Mouse (Mus musculus) limb, embryonic 14.5 days (tissue): ENCODE data around the gene Bpifc. TPM values are rescaled to one million over a fixed set of nuclear protein-coding genes. Genes with fewer than 3 reads are reported as not detected.
"Not testable (repeated sequence)": the region's sequence is repeated elsewhere in the genome, so short reads cannot be mapped to it uniquely, and the experiment has no call there.

Experiments used
- ATAC-seq: fragments of 200-750 bp; cut with Nextera tagmentation; 2 replicates; pipeline ENCODE4 v1.8.0; 2017; ENCODE audit warnings: low read depth, moderate number of reproducible peaks, moderate TSS enrichment; ENCODE audit not compliant: low FRiP score
- DNase-seq: peaks from one replicate; pipeline ENCODE4 v3.0.0-alpha.2; 2015; ENCODE audit warnings: low spot score
- H3K27ac ChIP-seq: fragments of 300-500 bp; sonication (generic); replicated peaks from 2 replicates; pipeline ENCODE4 v1.5.1; 2014; ENCODE audit warnings: low read depth, mild to moderate bottlenecking, low read length, moderate library complexity, mixed read lengths
- H3K27me3 ChIP-seq: fragments of 300-500 bp; sonication (generic); 2 replicates; pipeline ENCODE4 v1.6.1; 2014; ENCODE audit warnings: low read length, mixed read lengths; ENCODE audit not compliant: control insufficient read depth, insufficient read depth
- H3K36me3 ChIP-seq: fragments of 300-500 bp; sonication (generic); 2 replicates; pipeline ENCODE4 v1.6.1; 2014; ENCODE audit warnings: mild to moderate bottlenecking, low read length, moderate library complexity, mixed read lengths; ENCODE audit not compliant: control insufficient read depth, insufficient read depth
- H3K4me1 ChIP-seq: fragments of 300-500 bp; sonication (generic); 2 replicates; pipeline ENCODE4 v1.6.1; 2014; ENCODE audit warnings: antibody characterized with exemption, low read length, mixed read lengths; ENCODE audit not compliant: control insufficient read depth, insufficient read depth
- H3K4me2 ChIP-seq: fragments of 300-500 bp; sonication (generic); replicated peaks from 2 replicates; pipeline ENCODE4 v1.6.1; 2014; ENCODE audit warnings: low read depth, mild to moderate bottlenecking, low read length, moderate library complexity; ENCODE audit not compliant: severe bottlenecking
- H3K4me3 ChIP-seq: fragments of 300-500 bp; sonication (generic); replicated peaks from 2 replicates; pipeline ENCODE4 v1.5.1; 2014; ENCODE audit warnings: low read length
- H3K9ac ChIP-seq: fragments of 300-500 bp; sonication (generic); 2 replicates; pipeline ENCODE4 v1.6.1; 2014; ENCODE audit warnings: mild to moderate bottlenecking, low read depth, low read length, moderate library complexity; ENCODE audit not compliant: severe bottlenecking
- H3K9me3 ChIP-seq: fragments of 300-500 bp; sonication (generic); 2 replicates; pipeline ENCODE4 v1.6.1; 2016; ENCODE audit warnings: low read length; ENCODE audit not compliant: control insufficient read depth
- POLR2A ChIP-seq: fragments of 200-500 bp; IDR thresholded peaks from 2 replicates; pipeline ENCODE4 v1.8.0; 2012; ENCODE audit warnings: inconsistent platforms, mild to moderate bottlenecking, moderate library complexity, borderline replicate concordance; ENCODE audit not compliant: insufficient read depth, insufficient read length; ENCODE audit errors: extremely low read depth
- WGBS: fragments of 180-500 bp; shearing (Covaris S2); extraction: QIAGEN DNeasy Blood & Tissue Kit; methylation state at CpG from one replicate; pipeline ENCODE4 v1.1.7; 2014; 5-methylcytosine and 5-hydroxymethylcytosine counted together
- polyA plus RNA-seq, 2 experiments: library from polyadenylated mRNA; depleted of rRNA in 1 of 2; stranded (reverse) in 1 of 2; unstranded in 1 of 2; fragments of >200 nt; fragmentation: Nextera tagmentation in 1 of 2; extraction: Ambion mirVana in 1 of 2; gene quantifications; 2 replicates each; pipeline versions ENCODE4 v1.2.1 to v1.2.3; 2012 to 2014

Bpifc gene
- polyA plus RNA-seq, 2 experiments = 4.0 to 9.4 TPM

DNA sequence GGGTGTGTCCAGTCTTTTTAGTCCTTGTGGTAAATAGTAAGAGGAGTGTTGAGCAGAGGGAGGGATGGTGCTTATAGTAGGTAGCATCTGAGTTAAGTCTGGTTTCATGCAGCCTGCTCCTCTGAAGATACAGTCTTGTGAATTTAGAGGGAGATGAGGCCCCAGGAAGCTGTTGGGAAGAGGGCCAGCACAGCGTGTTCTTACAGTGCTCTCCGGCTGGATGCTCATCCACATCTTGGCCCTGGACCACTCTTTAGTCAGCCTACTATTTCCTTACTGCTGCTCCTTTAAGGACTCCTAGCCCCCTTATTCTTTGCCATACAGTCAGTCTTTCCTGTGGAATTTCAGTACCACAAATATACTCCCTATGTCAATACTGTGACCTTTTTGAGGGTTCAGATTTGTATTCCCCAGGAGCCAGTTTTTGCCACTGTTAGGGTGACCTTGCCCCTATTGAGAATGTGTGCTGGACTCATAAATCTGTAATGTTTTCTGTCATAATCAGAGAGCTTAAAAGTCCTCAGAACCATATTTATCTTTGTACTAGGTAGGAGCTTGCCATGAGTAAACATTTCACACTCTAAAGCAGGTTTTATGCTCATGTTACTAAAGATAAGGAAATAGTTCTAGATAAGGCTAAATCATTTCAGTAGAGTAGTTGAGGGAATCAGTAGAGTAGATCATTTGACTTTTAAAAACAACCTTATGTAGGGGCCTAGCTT is 22.5 kb upstream of the Bpifc start:
- H3K9ac ChIP-seq = no peak overlapping the region
- peaks cover 23% of the 10 kb centered on the region for H3K36me3 ChIP-seq
- ATAC-seq = no peak
- H3K9me3 ChIP-seq = no peaks in the 10 kb centered on the region
- peaks cover 11% of the 10 kb centered on the region for H3K4me1 ChIP-seq
- H3K4me2 ChIP-seq = no peak overlapping the region
- WGBS = 78% methylated on average over 2 of the region's 2 CpGs
- no peak for TF ChIP-seq POLR2A
- H3K4me3 ChIP-seq = no peak overlapping the region
- H3K27ac ChIP-seq = no peak overlapping the region
- DNase-seq = no peak
- H3K27me3 ChIP-seq = no peaks in the 10 kb centered on the region

DNA sequence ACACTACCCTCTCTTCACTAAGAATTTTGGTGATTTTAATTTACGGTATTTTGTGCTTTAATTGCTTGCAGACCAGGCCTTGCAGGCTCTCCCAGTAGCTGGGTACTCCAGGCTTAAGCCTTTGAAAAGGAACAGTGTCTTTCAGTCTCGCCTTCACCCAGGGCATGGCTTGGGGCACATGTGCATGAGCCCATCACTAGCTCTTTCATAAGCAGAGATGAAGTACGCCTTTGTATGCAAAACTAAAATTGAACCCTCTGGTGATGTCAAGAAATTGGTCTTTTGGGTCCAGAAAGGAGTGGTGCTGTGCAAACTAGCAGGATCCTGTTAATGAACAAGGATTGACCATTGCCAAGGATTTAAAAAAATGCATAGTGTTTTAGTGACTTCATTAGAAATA is 20.8 kb upstream of the Bpifc start:
- peaks cover 22% of the 10 kb centered on the region for H3K36me3 ChIP-seq
- 43% methylated on average over 3 of the region's 3 CpGs for WGBS
- DNase-seq (peak; percentile 24), ATAC-seq (peak; percentile 86)
- no peak overlapping the region for H3K4me3 ChIP-seq
- TF ChIP-seq POLR2A = no peak
- H3K4me1 ChIP-seq = peaks cover 11% of the 10 kb centered on the region
- H3K9me3 ChIP-seq = no peaks in the 10 kb centered on the region
- no peak overlapping the region for H3K4me2 ChIP-seq
- H3K27me3 ChIP-seq = no peaks in the 10 kb centered on the region
- no peak overlapping the region for H3K9ac ChIP-seq
- H3K27ac ChIP-seq = peak overlapping the region; percentile 72

DNA sequence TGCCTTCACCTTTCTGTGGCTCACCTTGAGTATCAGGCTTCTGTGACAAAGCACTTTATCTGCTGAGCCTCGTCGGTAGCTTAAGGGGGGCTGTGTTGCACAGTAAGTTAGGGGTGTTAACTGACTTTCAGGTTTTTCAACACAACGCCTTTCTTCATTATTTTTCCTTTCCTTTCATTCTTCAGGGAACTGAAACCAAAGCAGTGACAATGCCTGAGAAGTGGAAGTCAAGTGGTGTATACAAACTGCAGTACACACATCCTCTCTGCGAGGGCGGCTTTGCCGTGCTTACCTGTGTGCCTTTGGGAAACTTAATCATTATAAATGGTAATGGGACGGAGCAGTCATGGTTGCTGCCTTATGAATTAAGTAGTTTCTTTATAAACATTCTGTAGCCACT is 19.0 kb upstream of the Bpifc start:
- Histone ChIP-seq H3K4me3 (no peak overlapping the region), H3K9ac (no peak overlapping the region), H3K36me3 (peaks cover 22% of the 10 kb centered on the region), H3K27me3 (no peaks in the 10 kb centered on the region), H3K4me2 (no peak overlapping the region), H3K4me1 (peaks cover 11% of the 10 kb centered on the region), H3K27ac (no peak overlapping the region), H3K9me3 (no peaks in the 10 kb centered on the region)
- WGBS = 89% methylated on average over 7 of the region's 7 CpGs
- TF ChIP-seq POLR2A = no peak
- DNase-seq = no peak
- ATAC-seq = no peak

GRCm38 (mm10) chr10:86026807-86027206 is 15.1 kb upstream of the Bpifc start:
- WGBS = 50% methylated on average over 1 of the region's 1 CpGs
- not testable (repeated sequence) for H3K4me2 ChIP-seq, H3K4me1 ChIP-seq, DNase-seq, H3K27me3 ChIP-seq, H3K4me3 ChIP-seq, H3K9ac ChIP-seq, H3K9me3 ChIP-seq, ATAC-seq, H3K27ac ChIP-seq
- peaks cover 19% of the 10 kb centered on the region for H3K36me3 ChIP-seq

DNA sequence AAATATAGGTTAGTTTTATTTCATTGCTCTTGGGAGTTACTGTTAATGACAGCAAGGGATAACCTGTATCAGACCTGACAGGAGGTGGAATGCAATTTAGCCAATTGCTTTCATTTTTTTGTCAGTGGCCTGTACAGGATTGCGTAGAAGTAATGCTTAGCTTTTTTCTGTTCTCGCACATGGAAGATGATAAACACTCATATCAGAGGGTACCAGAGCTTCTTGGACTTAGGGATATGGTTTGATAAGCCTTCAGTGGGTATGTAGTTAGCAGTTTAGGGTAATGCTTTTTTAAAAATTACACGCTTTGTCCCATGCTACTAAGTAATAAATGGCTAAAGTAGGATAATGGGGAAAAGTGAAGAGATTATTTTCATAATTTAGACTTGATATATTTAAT is 14.7 kb upstream of the Bpifc start:
- 94% methylated on average over 3 of the region's 3 CpGs for WGBS
- Histone ChIP-seq H3K27me3 (no peaks in the 10 kb centered on the region), H3K36me3 (peaks cover 17% of the 10 kb centered on the region), H3K9ac (no peak overlapping the region), H3K4me3 (no peak overlapping the region), H3K4me2 (no peak overlapping the region), H3K4me1 (no peaks in the 10 kb centered on the region), H3K27ac (no peak overlapping the region), H3K9me3 (no peaks in the 10 kb centered on the region)
- no peak for TF ChIP-seq POLR2A
- ATAC-seq (no peak), DNase-seq (no peak)
